Mouse (Mus musculus) stomach, embryonic 15.5 days (tissue): ENCODE measurements around the gene 6030408B16Rik. TPM values are rescaled to one million over a fixed set of nuclear protein-coding genes. Genes with fewer than 3 reads are reported as not detected.

Experiments
- ATAC-seq: fragments of 200-750 bp; cut with Nextera tagmentation; 2 replicates; pipeline ENCODE4 v1.8.0; 2017; ENCODE audit warnings: low read depth, moderate number of reproducible peaks, moderate TSS enrichment; ENCODE audit not compliant: insufficient read depth, low FRiP score
- H3K27ac ChIP-seq: fragments of 300-500 bp; sonication (generic); 2 replicates; pipeline ENCODE4 v1.5.1; 2015; ENCODE audit warnings: mild to moderate bottlenecking, inconsistent platforms
- H3K27me3 ChIP-seq: fragments of 300-500 bp; sonication (generic); replicated peaks from 2 replicates; pipeline ENCODE4 v1.6.1; 2015; ENCODE audit warnings: inconsistent platforms
- H3K36me3 ChIP-seq: fragments of 300-500 bp; sonication (generic); 2 replicates; pipeline ENCODE4 v1.6.1; 2015; ENCODE audit warnings: inconsistent platforms
- H3K4me1 ChIP-seq: fragments of 300-500 bp; sonication (generic); 2 replicates; pipeline ENCODE4 v1.6.1; 2015; ENCODE audit warnings: inconsistent platforms
- H3K4me2 ChIP-seq: fragments of 300-500 bp; sonication (generic); 2 replicates; pipeline ENCODE4 v1.6.1; 2015; ENCODE audit warnings: mild to moderate bottlenecking, inconsistent platforms
- H3K4me3 ChIP-seq: fragments of 300-500 bp; sonication (generic); replicated peaks from 2 replicates; pipeline ENCODE4 v1.5.1; 2015; ENCODE audit warnings: inconsistent platforms
- H3K9ac ChIP-seq: fragments of 300-500 bp; sonication (generic); 2 replicates; pipeline ENCODE4 v1.6.1; 2015; ENCODE audit warnings: inconsistent platforms
- H3K9me3 ChIP-seq: fragments of 300-500 bp; sonication (generic); 2 replicates; pipeline ENCODE4 v1.6.1; 2016; ENCODE audit warnings: inconsistent platforms
- WGBS: fragments of 180-500 bp; shearing (Covaris S2); methylation state at CpG from one replicate; pipeline ENCODE4 v1.1.7; 2015; 5-methylcytosine and 5-hydroxymethylcytosine counted together
- polyA plus RNA-seq: library from polyadenylated mRNA; unstranded; fragments of >200 nt; fragmentation: Nextera tagmentation; extraction: Ambion mirVana; gene quantifications from 2 replicates; pipeline ENCODE4 v1.2.1, GENCODE M21; 2015

6030408B16Rik gene
- polyA plus RNA-seq, 1 experiment from 2014 or later = 11.6 TPM

- Histone ChIP-seq H3K4me3 (no peak overlapping the region), H3K27me3 (no peaks in the 10 kb centered on the region), H3K9me3 (no peaks in the 10 kb centered on the region), H3K9ac (no peak overlapping the region), H3K4me2 (no peak overlapping the region), H3K36me3 (no peaks in the 10 kb centered on the region), H3K27ac (peak overlapping the region; percentile 37; the same call in 1 of the 2 replicates), H3K4me1 (peaks cover 29% of the 10 kb centered on the region)
- 52% methylated on average over 4 of the region's 4 CpGs for WGBS
- no peak for ATAC-seq
Observed at GRCm38 (mm10) chr15:101331090-101331489, 38.1 kb downstream of the 6030408B16Rik start.

- WGBS = 63% methylated on average over 4 of the region's 4 CpGs
- no peak; the same call in 1 of the 2 replicates for ATAC-seq
- peak overlapping the region; percentile 37 for H3K27ac ChIP-seq
- no peak overlapping the region for H3K4me3 ChIP-seq
- H3K36me3 ChIP-seq = no peaks in the 10 kb centered on the region
- H3K4me1 ChIP-seq = peaks cover 18% of the 10 kb centered on the region
- no peak overlapping the region for H3K4me2 ChIP-seq
- H3K27me3 ChIP-seq = no peaks in the 10 kb centered on the region
- H3K9ac ChIP-seq = no peak overlapping the region
- no peaks in the 10 kb centered on the region for H3K9me3 ChIP-seq
Observed at GRCm38 (mm10) chr15:101332370-101332769, 39.4 kb downstream of the 6030408B16Rik start.

GRCm38 (mm10) chr15:101333165-101333564 lies 40.2 kb downstream of the 6030408B16Rik start:
- Histone ChIP-seq H3K9ac (no peak overlapping the region), H3K9me3 (no peaks in the 10 kb centered on the region), H3K27me3 (no peaks in the 10 kb centered on the region), H3K4me2 (no peak overlapping the region), H3K27ac (peak overlapping the region; percentile 37; the same call in 1 of the 2 replicates), H3K4me1 (peaks cover 18% of the 10 kb centered on the region), H3K4me3 (no peak overlapping the region), H3K36me3 (no peaks in the 10 kb centered on the region)
- ATAC-seq = no peak
- WGBS = 8% methylated on average over 1 of the region's 1 CpGs

- Histone ChIP-seq H3K4me2 (no peak overlapping the region), H3K36me3 (no peaks in the 10 kb centered on the region), H3K9me3 (no peaks in the 10 kb centered on the region), H3K4me1 (peaks cover 18% of the 10 kb centered on the region), H3K9ac (no peak overlapping the region), H3K4me3 (no peak overlapping the region), H3K27ac (peak overlapping the region; percentile 37; the same call in 1 of the 2 replicates), H3K27me3 (no peaks in the 10 kb centered on the region)
- ATAC-seq = no peak
- 60% methylated on average over 4 of the region's 4 CpGs for WGBS
Observed at GRCm38 (mm10) chr15:101333648-101334047, 40.6 kb downstream of the 6030408B16Rik start.

GRCm38 (mm10) chr15:101336474-101337174 lies 43.6 kb downstream of the 6030408B16Rik start:
- Histone ChIP-seq H3K27ac (peak overlapping the region; percentile 81), H3K9me3 (no peaks in the 10 kb centered on the region), H3K4me1 (0 out of 2 replicates have a peak, but pooled peaks cover 3% of the 10 kb centered on the region), H3K4me3 (no peak overlapping the region), H3K27me3 (no peaks in the 10 kb centered on the region), H3K9ac (no peak overlapping the region), H3K36me3 (no peaks in the 10 kb centered on the region), H3K4me2 (no peak overlapping the region)
- WGBS = 35% methylated on average over 24 of the region's 24 CpGs
- ATAC-seq = 0 out of 2 replicates have a peak, but pooled peaks have one; percentile 6

- Histone ChIP-seq H3K27ac (peak overlapping the region; percentile 81), H3K4me1 (no peaks in the 10 kb centered on the region), H3K4me2 (no peak overlapping the region), H3K27me3 (no peaks in the 10 kb centered on the region), H3K9ac (no peak overlapping the region), H3K9me3 (no peaks in the 10 kb centered on the region), H3K36me3 (no peaks in the 10 kb centered on the region), H3K4me3 (no peak overlapping the region)
- WGBS = 67% methylated on average over 4 of the region's 4 CpGs
- ATAC-seq = no peak
Observed at GRCm38 (mm10) chr15:101338359-101338758, 45.3 kb downstream of the 6030408B16Rik start.

GRCm38 (mm10) chr15:101339537-101339936 lies 46.5 kb downstream of the 6030408B16Rik start:
- H3K27ac ChIP-seq = no peak overlapping the region
- peak; percentile 79 for ATAC-seq
- no peak overlapping the region for H3K4me3 ChIP-seq
- no peak overlapping the region for H3K4me2 ChIP-seq
- H3K36me3 ChIP-seq = no peaks in the 10 kb centered on the region
- no peaks in the 10 kb centered on the region for H3K27me3 ChIP-seq
- H3K9ac ChIP-seq = no peak overlapping the region
- no peaks in the 10 kb centered on the region for H3K9me3 ChIP-seq
- 0% methylated on average over 2 of the region's 2 CpGs for WGBS
- no peaks in the 10 kb centered on the region for H3K4me1 ChIP-seq

- Histone ChIP-seq H3K36me3 (no peaks in the 10 kb centered on the region), H3K4me1 (no peaks in the 10 kb centered on the region), H3K9ac (no peak overlapping the region), H3K27me3 (no peaks in the 10 kb centered on the region), H3K27ac (no peak overlapping the region), H3K4me2 (no peak overlapping the region), H3K9me3 (no peaks in the 10 kb centered on the region), H3K4me3 (no peak overlapping the region)
- no peak for ATAC-seq
- 61% methylated on average over 5 of the region's 5 CpGs for WGBS
Observed at GRCm38 (mm10) chr15:101341797-101342515, 48.9 kb downstream of the 6030408B16Rik start.

Other genes with a start within 250 kb of the 6030408B16Rik start
- not detected in 2 replicates for gene Gm47841, start 245.8 kb upstream of the 6030408B16Rik start, polyA plus RNA-seq
- 0.19 and 0.21 TPM in 2 replicates for gene Fignl2, start 214.6 kb upstream of the 6030408B16Rik start, polyA plus RNA-seq
- not detected in 2 replicates for gene Ankrd33, start 177.5 kb upstream of the 6030408B16Rik start, polyA plus RNA-seq
- gene Acvrl1, start 164.7 kb upstream of the 6030408B16Rik start, polyA plus RNA-seq = 27.0 and 28.4 TPM in 2 replicates
- 8.9 and 9.9 TPM in 2 replicates for gene Acvr1b, start 119.1 kb upstream of the 6030408B16Rik start, polyA plus RNA-seq
- 6.0 and 7.3 TPM in 2 replicates for gene Grasp, start 69.0 kb upstream of the 6030408B16Rik start, polyA plus RNA-seq
- 10.6 and 11.2 TPM in 2 replicates for gene Nr4a1, start 38.9 kb upstream of the 6030408B16Rik start, polyA plus RNA-seq
- 66.0 and 66.4 TPM in 2 replicates for gene Atg101, start 8.9 kb upstream of the 6030408B16Rik start, polyA plus RNA-seq
- 7.7 and 12.7 TPM in 2 replicates for gene Krt80, start 77.0 kb downstream of the 6030408B16Rik start, polyA plus RNA-seq
- gene Krt7, start 117.8 kb downstream of the 6030408B16Rik start, polyA plus RNA-seq = 172 and 231 TPM in 2 replicates
- gene Krt87, start 145.6 kb downstream of the 6030408B16Rik start, polyA plus RNA-seq = 0.24 and 0.40 TPM in 2 replicates
- 0.14 TPM in 1 of 2 replicates, not detected in the other for gene Krt88, start 154.5 kb downstream of the 6030408B16Rik start, polyA plus RNA-seq
- gene Krt81, start 170.5 kb downstream of the 6030408B16Rik start, polyA plus RNA-seq = not detected in 2 replicates
- 0.06 TPM in 1 of 2 replicates, not detected in the other for gene Krt86, start 180.3 kb downstream of the 6030408B16Rik start, polyA plus RNA-seq
- gene Krt83, start 198.3 kb downstream of the 6030408B16Rik start, polyA plus RNA-seq = 0.10 and 0.30 TPM in 2 replicates
- not detected in 2 replicates for gene Gm49425, start 224.0 kb downstream of the 6030408B16Rik start, polyA plus RNA-seq
- not detected in 2 replicates for gene Krt84, start 239.6 kb downstream of the 6030408B16Rik start, polyA plus RNA-seq